Mouse (Mus musculus): ENCODE results near the gene Adcy4. TPM values are rescaled to one million over a fixed set of nuclear protein-coding genes. Genes with fewer than 3 reads are reported as not detected.

Gene Adcy4
- total and polyA plus RNA-seq, 3 experiments: 0.05 to 0.16 TPM; not detected in 1

DNA sequence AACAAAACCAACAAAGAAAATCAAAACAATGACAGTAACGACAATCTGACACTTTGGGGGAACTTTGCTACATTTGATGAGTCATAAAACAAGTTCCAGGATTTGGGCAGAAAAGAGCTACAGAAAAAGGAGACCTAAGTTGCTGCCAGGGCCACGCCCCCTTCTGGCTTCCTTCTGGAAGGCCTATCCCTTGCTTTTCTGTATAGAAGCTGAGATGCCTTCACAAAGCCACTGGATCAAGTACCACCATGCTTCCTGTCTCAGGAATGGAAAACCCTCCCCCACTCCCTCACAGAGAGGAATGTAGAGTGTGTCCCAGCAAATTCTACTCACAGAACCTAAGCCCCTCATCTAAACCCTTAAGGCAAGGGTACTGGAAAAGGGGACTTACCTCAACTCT is 10.1 kb upstream of the Adcy4 start:
- no peak for ATAC-seq (ENCODE audit: extremely low read depth, insufficient number of reproducible peaks, low FRiP score, poor library complexity, severe bottlenecking)
- TF ChIP-seq GATA1 (IDR thresholded peaks at IDR 0.05; ENCODE audit: borderline replicate concordance, low read length): no peak
- TF ChIP-seq TAL1 (conservative IDR thresholded peaks at IDR 0.05; ENCODE audit: low read depth, low read length): no peak
- no peak for TF ChIP-seq CTCF (IDR thresholded peaks at IDR 0.05; ENCODE audit: low read depth, low read length)
- no peak for TF ChIP-seq GATA2 (IDR thresholded peaks at IDR 0.05; ENCODE audit: borderline replicate concordance, low read depth, low read length)
- TF ChIP-seq POLR2AphosphoS5 (IDR thresholded peaks at IDR 0.05; ENCODE audit: insufficient replicate concordance, low read depth, low read length): no peak
- DNase-seq (ENCODE audit: low spot score): no peak
- H3K9me3 ChIP-seq (replicated peaks): no peaks in the 10 kb centered on the region
- peaks cover 16% of the 10 kb centered on the region for H3K27me3 ChIP-seq (ENCODE audit: insufficient read depth, low read length)
- no peaks in the 10 kb centered on the region for H3K36me3 ChIP-seq (replicated peaks)
- H3K4me1 ChIP-seq (ENCODE audit: insufficient read depth, low read depth, low read length): peaks cover 7% of the 10 kb centered on the region
- H3K4me3 ChIP-seq (ENCODE audit: low read depth, low read length): no peak overlapping the region

- no peaks in the 10 kb centered on the region for H3K9me3 ChIP-seq (replicated peaks)
- no peak overlapping the region for H3K4me3 ChIP-seq (ENCODE audit: low read depth, low read length)
- DNase-seq (ENCODE audit: low spot score): no peak
- no peak for ATAC-seq (ENCODE audit: extremely low read depth, insufficient number of reproducible peaks, low FRiP score, poor library complexity, severe bottlenecking)
- peaks cover 9% of the 10 kb centered on the region for H3K4me1 ChIP-seq (ENCODE audit: insufficient read depth, low read depth, low read length)
- no peaks in the 10 kb centered on the region for H3K36me3 ChIP-seq (replicated peaks)
- no peak for TF ChIP-seq TAL1 (conservative IDR thresholded peaks at IDR 0.05; ENCODE audit: low read depth, low read length)
- TF ChIP-seq GATA1 (IDR thresholded peaks at IDR 0.05; ENCODE audit: borderline replicate concordance, low read length): no peak
- TF ChIP-seq GATA2 (IDR thresholded peaks at IDR 0.05; ENCODE audit: borderline replicate concordance, low read depth, low read length): no peak
- TF ChIP-seq CTCF (IDR thresholded peaks at IDR 0.05; ENCODE audit: low read depth, low read length): no peak
- no peak for TF ChIP-seq POLR2AphosphoS5 (IDR thresholded peaks at IDR 0.05; ENCODE audit: insufficient replicate concordance, low read depth, low read length)
- peaks cover 21% of the 10 kb centered on the region for H3K27me3 ChIP-seq (ENCODE audit: insufficient read depth, low read length)
Measured at GRCm38 (mm10) chr14:55793461-55793860, 9.6 kb upstream of the Adcy4 start.

- H3K27me3 ChIP-seq (ENCODE audit: insufficient read depth, low read length): peaks cover 68% of the 10 kb centered on the region
- peaks cover 11% of the 10 kb centered on the region for H3K4me1 ChIP-seq (ENCODE audit: insufficient read depth, low read depth, low read length)
- no peaks in the 10 kb centered on the region for H3K36me3 ChIP-seq (replicated peaks)
- TF ChIP-seq GATA2 (IDR thresholded peaks at IDR 0.05; ENCODE audit: borderline replicate concordance, low read depth, low read length) (no peak), TAL1 (conservative IDR thresholded peaks at IDR 0.05; ENCODE audit: low read depth, low read length) (no peak), GATA1 (IDR thresholded peaks at IDR 0.05; ENCODE audit: borderline replicate concordance, low read length) (no peak), CTCF (IDR thresholded peaks at IDR 0.05; ENCODE audit: low read depth, low read length) (no peak), POLR2AphosphoS5 (IDR thresholded peaks at IDR 0.05; ENCODE audit: insufficient replicate concordance, low read depth, low read length) (no peak)
- no peaks in the 10 kb centered on the region for H3K9me3 ChIP-seq (replicated peaks)
- ATAC-seq (ENCODE audit: extremely low read depth, insufficient number of reproducible peaks, low FRiP score, poor library complexity, severe bottlenecking) (no peak), DNase-seq (ENCODE audit: low spot score) (no peak)
- no peak within 1 kb of the TSS for H3K4me3 ChIP-seq (ENCODE audit: low read depth, low read length)
Measured at GRCm38 (mm10) chr14:55788256-55789050, 4.6 kb upstream of the Adcy4 start, which contains the start of gene Ripk3. Gene Ripk3 (minus strand): TSS chr14:55788865.

- H3K4me3 ChIP-seq (ENCODE audit: low read depth, low read length): no peak overlapping the region
- peaks cover 75% of the 10 kb centered on the region for H3K27me3 ChIP-seq (ENCODE audit: insufficient read depth, low read length)
- peaks cover 11% of the 10 kb centered on the region for H3K4me1 ChIP-seq (ENCODE audit: insufficient read depth, low read depth, low read length)
- no peaks in the 10 kb centered on the region for H3K9me3 ChIP-seq (replicated peaks)
- ATAC-seq (ENCODE audit: extremely low read depth, insufficient number of reproducible peaks, low FRiP score, poor library complexity, severe bottlenecking) (no peak), DNase-seq (ENCODE audit: low spot score) (no peak)
- TF ChIP-seq GATA2 (IDR thresholded peaks at IDR 0.05; ENCODE audit: borderline replicate concordance, low read depth, low read length) (no peak), CTCF (IDR thresholded peaks at IDR 0.05; ENCODE audit: low read depth, low read length) (no peak), TAL1 (conservative IDR thresholded peaks at IDR 0.05; ENCODE audit: low read depth, low read length) (no peak), GATA1 (IDR thresholded peaks at IDR 0.05; ENCODE audit: borderline replicate concordance, low read length) (no peak), POLR2AphosphoS5 (IDR thresholded peaks at IDR 0.05; ENCODE audit: insufficient replicate concordance, low read depth, low read length) (no peak)
- no peaks in the 10 kb centered on the region for H3K36me3 ChIP-seq (replicated peaks)
Measured at GRCm38 (mm10) chr14:55787731-55788130, 3.8 kb upstream of the Adcy4 start.

GRCm38 (mm10) chr14:55785195-55785594 is 1.3 kb upstream of the Adcy4 start:
- Histone ChIP-seq H3K9me3 (replicated peaks) (no peaks in the 10 kb centered on the region), H3K4me1 (ENCODE audit: insufficient read depth, low read depth, low read length) (peaks cover 23% of the 10 kb centered on the region), H3K27me3 (ENCODE audit: insufficient read depth, low read length) (peaks cover 88% of the 10 kb centered on the region), H3K36me3 (replicated peaks) (no peaks in the 10 kb centered on the region), H3K4me3 (ENCODE audit: low read depth, low read length) (no peak overlapping the region)
- ATAC-seq (ENCODE audit: extremely low read depth, insufficient number of reproducible peaks, low FRiP score, poor library complexity, severe bottlenecking) (no peak), DNase-seq (ENCODE audit: low spot score) (no peak)
- no peak for TF ChIP-seq CTCF (IDR thresholded peaks at IDR 0.05; ENCODE audit: low read depth, low read length)

GRCm38 (mm10) chr14:55783171-55783957 is 531 bp downstream of the Adcy4 start:
- Histone ChIP-seq H3K4me1 (ENCODE audit: insufficient read depth, low read depth, low read length) (peaks cover 30% of the 10 kb centered on the region), H3K9me3 (replicated peaks) (no peaks in the 10 kb centered on the region), H3K36me3 (replicated peaks) (no peaks in the 10 kb centered on the region), H3K27me3 (ENCODE audit: insufficient read depth, low read length) (peaks cover 93% of the 10 kb centered on the region), H3K4me3 (ENCODE audit: low read depth, low read length) (no peak overlapping the region)
- ATAC-seq (ENCODE audit: extremely low read depth, insufficient number of reproducible peaks, low FRiP score, poor library complexity, severe bottlenecking): no peak
- TF ChIP-seq POLR2AphosphoS5 (IDR thresholded peaks at IDR 0.05; ENCODE audit: insufficient replicate concordance, low read depth, low read length) (no peak), TAL1 (conservative IDR thresholded peaks at IDR 0.05; ENCODE audit: low read depth, low read length) (no peak), GATA2 (IDR thresholded peaks at IDR 0.05; ENCODE audit: borderline replicate concordance, low read depth, low read length) (no peak), GATA1 (IDR thresholded peaks at IDR 0.05; ENCODE audit: borderline replicate concordance, low read length) (no peak), CTCF (IDR thresholded peaks at IDR 0.05; ENCODE audit: low read depth, low read length) (no peak)
- no peak for DNase-seq (ENCODE audit: low spot score)
